Mouse (Mus musculus): ENCODE measurements around the gene 4930402F06Rik.

4930402F06Rik gene

GRCm38 (mm10) chr2:35338707-35339106 is 58.3 kb downstream of the 4930402F06Rik start:
- no peak for DNase-seq (ENCODE audit: low spot score in 2 of 2)

- no peak for DNase-seq (ENCODE audit: low spot score in 2 of 2)
These were observed 58.9 kb downstream of the 4930402F06Rik start for GRCm38 (mm10) chr2:35338036-35338435.

- DNase-seq (ENCODE audit: low spot score in 2 of 2), result no peak
These were observed 59.6 kb downstream of the 4930402F06Rik start for GRCm38 (mm10) chr2:35337419-35337818.

GRCm38 (mm10) chr2:35336388-35337280 is 60.3 kb downstream of the 4930402F06Rik start, which contains the start of gene Stom:
TSS of gene Stom (minus strand) at chr2:35336976.
- peak; percentile 99 to 100 for DNase-seq (ENCODE audit: low spot score in 2 of 2)

- no peak for DNase-seq (ENCODE audit: low spot score in 2 of 2)
These were observed 61.4 kb downstream of the 4930402F06Rik start for GRCm38 (mm10) chr2:35335620-35336019.

GRCm38 (mm10) chr2:35333670-35334069 is 63.3 kb downstream of the 4930402F06Rik start:
- DNase-seq (ENCODE audit: low spot score in 2 of 2), result no peak

- no peak for DNase-seq (ENCODE audit: low spot score in 2 of 2)
These were observed 65.8 kb downstream of the 4930402F06Rik start for GRCm38 (mm10) chr2:35331205-35331604.

GRCm38 (mm10) chr2:35329061-35329460 is 67.9 kb downstream of the 4930402F06Rik start:
- no peak for DNase-seq (ENCODE audit: low spot score in 2 of 2)

- DNase-seq (ENCODE audit: low spot score in 2 of 2), result no peak
These were observed 68.7 kb downstream of the 4930402F06Rik start for GRCm38 (mm10) chr2:35328064-35328792.

- no peak for DNase-seq (ENCODE audit: low spot score in 2 of 2)
These were observed 69.4 kb downstream of the 4930402F06Rik start for GRCm38 (mm10) chr2:35327583-35327982.

- no peak for DNase-seq (ENCODE audit: low spot score in 2 of 2)
These were observed 70.0 kb downstream of the 4930402F06Rik start for GRCm38 (mm10) chr2:35326931-35327330.

GRCm38 (mm10) chr2:35325930-35326329 is 71.0 kb downstream of the 4930402F06Rik start:
- DNase-seq (ENCODE audit: low spot score in 2 of 2), result no peak
